Mouse (Mus musculus) ES-Bruce4 (cell line): ENCODE data around the gene Phactr1.

Experiments
- CTCF ChIP-seq: IDR thresholded peaks from one replicate; pipeline ENCODE4 v1.8.1; 2011; ENCODE audit warnings: low read depth, low read length
- POLR2A ChIP-seq: IDR thresholded peaks from one replicate; pipeline ENCODE4 v1.8.1; 2011; ENCODE audit warnings: low read length; ENCODE audit not compliant: insufficient read depth

GRCm38 (mm10) chr13:43183248-43184055, 503.0 kb downstream of the Phactr1 start:
- no peak for TF ChIP-seq CTCF
- TF ChIP-seq POLR2A: no peak
